Comparison of ENCODE assay signal across 19 mouse cellular contexts in genomic region chr13:51080801-51081200, GRCm38 (mm10). TPM values are rescaled to one million over a fixed set of nuclear protein-coding genes. Genes with fewer than 3 reads are reported as not detected.
DNase-seq lines count a peak whose midpoint lies in the region; ATAC-seq lines count a peak whose summit lies in the region.
"Had no signal": no experiment of that assay in that cellular context is flagged by ENCODE, and none has a peak within 500 bp of the region (broad histone marks: within the 10 kb centered on the region; RNA-seq: fewer than 3 reads in every experiment).

No protein-coding gene starts in this region.

- no peak for ATAC-seq in megakaryocyte, adult 5-6 weeks (ENCODE audit: poor library complexity, severe bottlenecking)
- ATAC-seq: activated CD4-positive, CD25-positive, alpha-beta regulatory T cell, adult 4 months; forebrain, embryonic 14.5 days; forebrain, embryonic 16.5 days; Patski had no signal

- peak; percentile 31 for DNase-seq in retina, postnatal 1 day
- no peak for DNase-seq in retina, embryonic 14.5 days (ENCODE audit: low spot score)
- DNase-seq in R1 (ENCODE audit: low read depth, low spot score) = peak; percentile 89
- DNase-seq in ovary, postnatal 36 days (ENCODE audit: low spot score) = no peak
- DNase-seq: adrenal gland, adult 8-10 months; adrenal gland, postnatal 14 days; adrenal gland, postnatal 36 days; cerebellum, adult 11 months; cerebellum, adult 18-20 months; cerebellum, adult 8-10 months; cerebellum, adult 9-11 months; cerebellum, postnatal 14 days; cerebellum, postnatal 36 days; embryo, embryonic 11 days had no signal

RNA-seq across cellular contexts. Expression of gene Spin1, which starts 19.9 kb away (rescaled TPM):
- 33.9 and 37.5 TPM in 2 replicates for total RNA-seq in megakaryocyte, adult 5-6 weeks (2015)
- 39.0 and 39.2 TPM in 2 replicates for total RNA-seq in megakaryocyte, adult 5-6 weeks (2017)

Comparison
In these comparisons a context has a peak if more than half of its experiments do, and no peak if none do; other contexts are left out.
1. DNase-seq: peak in retina, postnatal 1 day (single experiment) and R1 (single experiment); none in retina, embryonic 14.5 days (single experiment) and ovary, postnatal 36 days (single experiment).